Mouse (Mus musculus): ENCODE data around the gene Hspa1l. TPM values are rescaled to one million over a fixed set of nuclear protein-coding genes. Genes with fewer than 3 reads are reported as not detected.

The Hspa1l gene
- polyA plus RNA-seq, 1 experiment: 1.3 TPM

GRCm38 (mm10) chr17:35015296-35015695 lies 42.8 kb downstream of the Hspa1l start:
- 90% methylated on average over 16 of the region's 16 CpGs for WGBS

DNA sequence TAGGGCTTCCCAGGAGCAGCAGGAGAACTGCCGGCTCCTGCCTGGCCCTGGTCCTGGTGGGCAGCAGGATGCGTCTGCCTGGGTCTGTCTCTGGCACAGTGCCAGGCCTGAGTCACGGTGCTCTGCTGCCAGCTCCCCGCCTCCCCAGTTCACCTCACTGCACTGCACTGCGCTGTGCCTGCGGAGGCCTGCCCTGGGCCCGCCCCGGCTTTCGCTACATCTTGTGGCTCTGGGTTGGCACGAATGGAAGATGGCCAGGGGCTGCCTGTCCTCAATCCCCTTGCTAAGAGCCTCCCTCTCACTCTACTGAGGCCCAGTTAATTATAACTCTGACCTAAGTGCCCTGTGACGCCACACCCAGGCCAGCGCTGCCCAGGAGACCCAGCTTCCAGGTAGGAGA lies 43.9 kb downstream of the Hspa1l start, which contains the start of gene Vwa7:
Gene Vwa7, plus strand, starts transcription at position 204 of the 400 bp plus-strand sequence.
- Histone ChIP-seq H3K4me1 (ENCODE audit: control insufficient read depth, insufficient read depth, low read length) (peaks cover 4% of the 10 kb centered on the region; the same call in 1 of the 2 replicates), H3K4me3 (replicated peaks; ENCODE audit: extremely low read depth, low read depth, low read length) (no peak within 1 kb of the TSS)
- DNase-seq: no peak
- TF ChIP-seq CTCF (IDR thresholded peaks at IDR 0.05; ENCODE audit: insufficient read depth, low read length): no peak
- TF ChIP-seq POLR2A (IDR thresholded peaks at IDR 0.05; ENCODE audit: borderline replicate concordance, extremely low read depth, low read depth, low read length): no peak
- WGBS: 41% methylated on average over 12 of the region's 12 CpGs

More at GRCm38 (mm10) chr17:35015296-35015695, 42.8 kb downstream of the Hspa1l start:
- Histone ChIP-seq H3K4me1 (ENCODE audit: control insufficient read depth, insufficient read depth, low read length) (no peaks in the 10 kb centered on the region; the same call in 1 of the 2 replicates), H3K4me3 (replicated peaks; ENCODE audit: extremely low read depth, low read depth, low read length) (no peak overlapping the region)
- TF ChIP-seq CTCF (IDR thresholded peaks at IDR 0.05; ENCODE audit: insufficient read depth, low read length) (no peak), POLR2A (IDR thresholded peaks at IDR 0.05; ENCODE audit: borderline replicate concordance, extremely low read depth, low read depth, low read length) (no peak)
- no peak for DNase-seq

DNA sequence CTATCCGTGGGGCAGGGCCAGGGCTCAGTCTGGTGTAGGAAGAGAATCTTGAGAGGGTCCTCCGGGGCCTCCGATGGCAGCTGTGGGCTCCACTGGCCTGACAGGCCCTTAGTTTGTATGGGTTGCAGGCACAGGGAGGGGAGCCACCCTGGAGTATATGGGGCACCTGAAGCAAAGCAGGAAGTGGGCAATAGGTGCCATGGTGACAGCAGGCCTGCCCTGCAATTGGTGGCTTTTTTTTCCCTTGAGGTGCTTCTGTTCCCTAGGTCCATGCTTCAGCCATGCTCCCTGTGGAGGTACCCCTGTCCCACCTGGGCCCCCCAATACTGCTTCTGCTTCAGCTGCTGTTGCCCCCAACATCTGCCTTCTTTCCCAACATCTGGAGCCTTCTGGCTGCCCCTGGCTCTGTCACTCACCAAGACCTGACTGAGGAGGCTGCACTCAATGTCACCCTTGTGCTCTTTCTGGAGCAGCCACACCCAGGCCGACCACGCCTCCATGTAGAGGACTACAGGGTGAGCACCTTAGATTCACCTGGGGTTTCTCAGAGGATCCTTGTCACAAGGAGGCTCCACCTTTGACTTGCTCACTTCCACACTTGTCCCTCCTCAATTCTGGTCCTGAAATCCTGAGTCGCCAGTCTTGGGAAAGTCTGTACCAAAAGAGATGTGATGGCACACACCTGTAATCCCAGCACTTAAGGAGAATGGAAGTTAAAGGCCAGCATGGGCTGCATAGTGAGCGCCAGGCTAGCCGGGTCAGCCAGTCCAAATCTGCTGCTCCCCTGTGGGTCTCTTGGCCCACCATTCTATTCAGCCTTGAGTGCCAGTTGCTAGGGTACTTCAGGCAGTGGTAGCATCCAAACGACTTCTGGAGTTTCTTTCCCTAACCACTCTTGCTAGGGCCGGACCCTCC lies 44.5 kb downstream of the Hspa1l start:
- WGBS: 70% methylated on average over 10 of the region's 10 CpGs
- DNase-seq: no peak
- no peak overlapping the region for H3K4me3 ChIP-seq (replicated peaks; ENCODE audit: extremely low read depth, low read depth, low read length)
- H3K4me1 ChIP-seq (ENCODE audit: control insufficient read depth, insufficient read depth, low read length): peaks cover 4% of the 10 kb centered on the region; the same call in 1 of the 2 replicates
- TF ChIP-seq CTCF (IDR thresholded peaks at IDR 0.05; ENCODE audit: insufficient read depth, low read length): no peak
- no peak for TF ChIP-seq POLR2A (IDR thresholded peaks at IDR 0.05; ENCODE audit: borderline replicate concordance, extremely low read depth, low read depth, low read length)

DNA sequence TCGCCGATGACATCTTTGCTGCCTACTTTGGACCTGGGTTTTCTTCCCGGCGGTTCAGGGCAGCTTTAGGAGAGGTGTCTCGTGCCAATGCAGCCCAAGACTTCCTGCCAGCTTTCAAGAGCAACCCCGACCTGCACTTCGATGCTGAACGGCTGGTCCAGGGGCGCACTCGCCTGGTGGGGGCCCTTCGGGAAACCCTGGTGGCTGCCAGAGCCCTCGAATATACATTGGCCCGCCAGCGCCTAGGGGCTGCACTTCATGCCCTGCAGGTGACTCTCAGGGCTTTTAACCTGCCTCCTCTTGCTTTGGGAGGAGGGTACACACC lies 45.2 kb downstream of the Hspa1l start:
- no peak for TF ChIP-seq POLR2A (IDR thresholded peaks at IDR 0.05; ENCODE audit: borderline replicate concordance, extremely low read depth, low read depth, low read length)
- no peak for TF ChIP-seq CTCF (IDR thresholded peaks at IDR 0.05; ENCODE audit: insufficient read depth, low read length)
- no peak for DNase-seq
- WGBS: 58% methylated on average over 14 of the region's 14 CpGs
- Histone ChIP-seq H3K4me1 (ENCODE audit: control insufficient read depth, insufficient read depth, low read length) (peaks cover 7% of the 10 kb centered on the region), H3K4me3 (replicated peaks; ENCODE audit: extremely low read depth, low read depth, low read length) (no peak overlapping the region)

DNA sequence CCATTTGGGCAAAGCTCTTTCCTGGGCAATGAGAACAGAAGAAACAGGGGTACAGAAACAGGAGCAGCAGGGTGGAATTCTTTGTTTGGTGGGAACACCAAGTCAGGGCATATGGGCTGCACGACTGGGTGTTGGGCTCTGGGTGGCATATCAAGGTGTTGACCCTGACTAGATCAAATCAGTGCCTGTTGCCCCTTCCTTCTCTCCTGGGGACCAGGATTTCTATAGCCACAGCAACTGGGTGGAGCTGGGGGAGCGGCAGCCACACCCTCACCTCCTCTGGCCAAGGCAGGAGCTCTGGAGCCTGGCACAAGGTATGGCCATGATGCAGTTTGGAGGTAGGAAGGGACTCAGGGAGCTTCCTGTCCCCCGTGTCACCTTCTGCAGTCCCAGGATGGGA lies 45.7 kb downstream of the Hspa1l start:
- H3K4me1 ChIP-seq (ENCODE audit: control insufficient read depth, insufficient read depth, low read length): peaks cover 11% of the 10 kb centered on the region
- WGBS: 72% methylated on average over 3 of the region's 3 CpGs
- TF ChIP-seq CTCF (IDR thresholded peaks at IDR 0.05; ENCODE audit: insufficient read depth, low read length): no peak
- TF ChIP-seq POLR2A (IDR thresholded peaks at IDR 0.05; ENCODE audit: borderline replicate concordance, extremely low read depth, low read depth, low read length): no peak
- DNase-seq: no peak
- H3K4me3 ChIP-seq (replicated peaks; ENCODE audit: extremely low read depth, low read depth, low read length): no peak overlapping the region

GRCm38 (mm10) chr17:35019894-35020293 lies 47.4 kb downstream of the Hspa1l start:
- H3K4me1 ChIP-seq (ENCODE audit: control insufficient read depth, insufficient read depth, low read length): peaks cover 14% of the 10 kb centered on the region
- no peak for DNase-seq
- no peak overlapping the region for H3K4me3 ChIP-seq (replicated peaks; ENCODE audit: extremely low read depth, low read depth, low read length)
- 89% methylated on average over 11 of the region's 11 CpGs for WGBS
- no peak for TF ChIP-seq POLR2A (IDR thresholded peaks at IDR 0.05; ENCODE audit: borderline replicate concordance, extremely low read depth, low read depth, low read length)
- no peak for TF ChIP-seq CTCF (IDR thresholded peaks at IDR 0.05; ENCODE audit: insufficient read depth, low read length)

GRCm38 (mm10) chr17:35020551-35020950 lies 48.0 kb downstream of the Hspa1l start:
- H3K4me3 ChIP-seq (replicated peaks; ENCODE audit: extremely low read depth, low read depth, low read length): no peak overlapping the region
- H3K4me1 ChIP-seq (ENCODE audit: control insufficient read depth, insufficient read depth, low read length): peaks cover 14% of the 10 kb centered on the region
- WGBS: 89% methylated on average over 8 of the region's 8 CpGs
- no peak for DNase-seq
- TF ChIP-seq POLR2A (IDR thresholded peaks at IDR 0.05; ENCODE audit: borderline replicate concordance, extremely low read depth, low read depth, low read length) (no peak), CTCF (IDR thresholded peaks at IDR 0.05; ENCODE audit: insufficient read depth, low read length) (no peak)

DNA sequence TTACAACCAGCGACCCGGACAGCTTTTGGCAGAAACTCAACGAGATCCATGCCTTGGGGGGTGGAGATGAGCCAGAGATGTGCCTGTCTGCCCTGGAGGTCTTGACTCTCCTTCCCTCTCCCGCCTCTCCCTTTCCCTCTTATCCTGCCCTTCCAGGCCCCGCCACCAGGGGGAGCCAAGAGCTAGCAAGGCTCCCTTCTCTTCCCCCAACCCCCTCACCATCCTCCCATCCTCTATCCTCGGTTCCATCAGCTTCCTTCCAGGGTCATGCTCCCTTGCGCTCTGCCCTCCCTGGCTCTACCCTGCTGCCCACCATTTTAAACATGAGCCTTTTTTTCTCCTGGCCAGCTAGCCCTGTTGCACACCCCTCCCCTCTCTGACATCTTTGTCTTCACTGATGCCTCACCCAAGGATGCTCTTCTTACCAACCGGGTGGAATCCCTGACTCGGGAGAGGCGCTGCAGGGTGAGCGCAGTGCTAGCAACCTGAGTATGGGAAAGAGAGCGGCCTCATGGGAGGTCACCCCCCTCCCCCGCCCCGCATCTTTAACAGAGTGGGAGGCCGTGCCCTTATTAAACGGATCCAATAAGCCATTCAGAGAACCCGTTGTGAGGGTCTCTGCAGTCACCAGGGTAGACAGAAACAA lies 48.8 kb downstream of the Hspa1l start:
- Histone ChIP-seq H3K4me3 (replicated peaks; ENCODE audit: extremely low read depth, low read depth, low read length) (peak overlapping the region; percentile 20), H3K4me1 (ENCODE audit: control insufficient read depth, insufficient read depth, low read length) (peaks cover 15% of the 10 kb centered on the region)
- WGBS: 10% methylated on average over 17 of the region's 17 CpGs
- TF ChIP-seq POLR2A (IDR thresholded peaks at IDR 0.05; ENCODE audit: borderline replicate concordance, extremely low read depth, low read depth, low read length): no peak
- TF ChIP-seq CTCF (IDR thresholded peaks at IDR 0.05; ENCODE audit: insufficient read depth, low read length): peak; percentile 95
- DNase-seq: peak; percentile 91

DNA sequence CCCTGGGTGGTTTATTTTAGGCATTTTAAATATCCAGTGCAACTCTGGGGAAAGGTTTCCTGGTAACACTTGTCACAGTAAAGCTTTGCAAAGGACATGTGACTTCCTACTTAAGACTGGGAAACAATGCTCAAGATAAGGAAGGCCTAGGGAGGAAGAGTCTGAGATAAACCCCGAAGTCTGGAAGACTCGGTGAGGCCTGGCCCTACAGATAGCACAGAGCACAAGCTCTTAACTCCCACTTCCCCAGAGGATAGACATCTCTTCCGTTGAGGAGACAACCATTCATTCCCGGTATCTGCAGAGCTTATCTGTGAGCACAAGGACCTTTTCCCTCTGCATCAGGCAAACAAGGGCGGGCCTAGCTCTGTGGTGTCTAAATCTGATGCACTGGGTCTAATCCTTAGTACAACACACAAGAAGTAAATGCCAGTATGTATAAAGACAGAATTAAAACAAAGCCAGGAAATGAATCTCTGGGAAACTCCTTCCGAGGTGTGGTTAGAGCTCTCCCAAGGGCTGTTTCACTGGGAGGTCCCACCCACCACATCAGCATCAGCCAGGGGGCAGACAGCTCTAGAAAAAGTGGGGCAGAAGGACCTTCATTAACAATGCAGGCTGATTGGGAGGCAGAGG lies 49.5 kb downstream of the Hspa1l start:
- 33% methylated on average over 6 of the region's 6 CpGs for WGBS
- no peak for TF ChIP-seq POLR2A (IDR thresholded peaks at IDR 0.05; ENCODE audit: borderline replicate concordance, extremely low read depth, low read depth, low read length)
- TF ChIP-seq CTCF (IDR thresholded peaks at IDR 0.05; ENCODE audit: insufficient read depth, low read length): peak; percentile 11; the same call in 1 of the 2 replicates
- H3K4me1 ChIP-seq (ENCODE audit: control insufficient read depth, insufficient read depth, low read length): peaks cover 17% of the 10 kb centered on the region
- no peak for DNase-seq
- H3K4me3 ChIP-seq (replicated peaks; ENCODE audit: extremely low read depth, low read depth, low read length): no peak overlapping the region
